Comparison of ENCODE assay signal across 8 mouse cellular contexts in genomic region chr14:30880811-30881717, GRCm38 (mm10). TPM values are rescaled to one million over a fixed set of nuclear protein-coding genes. Genes with fewer than 3 reads are reported as not detected.
DNase-seq lines count a peak whose midpoint lies in the region; ATAC-seq and TF ChIP-seq lines count a peak whose summit lies in the region.

No protein-coding gene starts in this region.

- H3K27me3 ChIP-seq in liver, adult 2 months (ENCODE audit: control insufficient read depth, insufficient read depth, low read length) = no peaks in the 10 kb centered on the region
- no peaks in the 10 kb centered on the region for H3K27me3 ChIP-seq in liver, embryonic 12.5 days (replicated peaks)
- H3K27me3 ChIP-seq in liver, postnatal 0 days (ENCODE audit: insufficient read depth, low read length) = no peaks in the 10 kb centered on the region

- no peak for TF ChIP-seq EP300 in liver, postnatal 0 days (IDR thresholded peaks at IDR 0.05; ENCODE audit: low read depth)

- peak; percentile 63 for DNase-seq in adrenal gland, adult 2 months
- DNase-seq in adrenal gland, adult 8-10 months = no peak
- DNase-seq in liver, adult 2 months (ENCODE audit: extremely low read depth, low read depth, low spot score) = peak; percentile 62
- peak; percentile 65 for DNase-seq in brain, adult 2 months (ENCODE audit: low read depth, low spot score)
- peak; percentile 77 for DNase-seq in gastrocnemius, postnatal 10 days
- peak; percentile 73 for DNase-seq in liver, postnatal 0 days
- DNase-seq in thymus, postnatal 14 days = peak; percentile 47

- TF ChIP-seq CTCF in liver, adult 2 months (IDR thresholded peaks at IDR 0.05; ENCODE audit: low read depth, low read length) = peak; percentile 67; the same call in 1 of the 2 replicates
- TF ChIP-seq CTCF in liver, postnatal 0 days (IDR thresholded peaks at IDR 0.05; ENCODE audit: low read depth) = peak; percentile 78

- no peak overlapping the region for H3K9ac ChIP-seq in liver, adult 2 months (ENCODE audit: low read depth, low read length)
- H3K9ac ChIP-seq in liver, embryonic 12.5 days = no peak overlapping the region
- no peak overlapping the region for H3K9ac ChIP-seq in liver, postnatal 0 days (replicated peaks)

- no peak for ATAC-seq in liver, embryonic 12.5 days
- ATAC-seq in liver, postnatal 0 days = no peak

- peaks cover 10% of the 10 kb centered on the region for H3K4me1 ChIP-seq in liver, adult 2 months (ENCODE audit: control insufficient read depth, insufficient read depth, low read length)
- H3K4me1 ChIP-seq in liver, embryonic 12.5 days = peaks cover 14% of the 10 kb centered on the region
- peaks cover 11% of the 10 kb centered on the region for H3K4me1 ChIP-seq in liver, postnatal 0 days (ENCODE audit: insufficient read depth)

- no peak for TF ChIP-seq POLR2A in liver, adult 2 months (IDR thresholded peaks at IDR 0.05; ENCODE audit: extremely low read depth, insufficient read depth, low read length)

- no peaks in the 10 kb centered on the region for H3K9me3 ChIP-seq in liver, embryonic 12.5 days (replicated peaks)
- H3K9me3 ChIP-seq in liver, postnatal 0 days (ENCODE audit: low read length) = no peaks in the 10 kb centered on the region

- H3K4me3 ChIP-seq in liver, adult 2 months (ENCODE audit: insufficient read depth, low read depth, low read length) = no peak overlapping the region
- no peak overlapping the region for H3K4me3 ChIP-seq in liver, embryonic 12.5 days
- H3K4me3 ChIP-seq in liver, postnatal 0 days (ENCODE audit: low read depth, low read length) = no peak overlapping the region

- no peak overlapping the region for H3K4me2 ChIP-seq in liver, embryonic 12.5 days
- H3K4me2 ChIP-seq in liver, postnatal 0 days (ENCODE audit: low read depth, low read length) = no peak overlapping the region

- H3K27ac ChIP-seq in liver, adult 2 months (replicated peaks; ENCODE audit: insufficient read depth, low read depth, low read length) = no peak overlapping the region
- H3K27ac ChIP-seq in liver, embryonic 12.5 days = no peak overlapping the region
- no peak overlapping the region for H3K27ac ChIP-seq in liver, postnatal 0 days (ENCODE audit: low read depth)

- no peaks in the 10 kb centered on the region for H3K36me3 ChIP-seq in liver, adult 2 months (ENCODE audit: control insufficient read depth, insufficient read depth, low read length)
- peaks cover 6% of the 10 kb centered on the region for H3K36me3 ChIP-seq in liver, embryonic 12.5 days
- no peaks in the 10 kb centered on the region for H3K36me3 ChIP-seq in liver, postnatal 0 days (replicated peaks; ENCODE audit: insufficient read depth, low read length)

- 65% methylated on average over 17 of the region's 17 CpGs for WGBS in liver, adult 2 months
- WGBS in liver, embryonic 12.5 days (ENCODE audit: insufficient replicate concordance) = 66% methylated on average over 17 of the region's 17 CpGs
- 71% methylated on average over 17 of the region's 17 CpGs for WGBS in liver, postnatal 0 days (ENCODE audit: insufficient replicate concordance)

- no peaks in the 10 kb centered on the region for H3K79me2 ChIP-seq in liver, adult 2 months (ENCODE audit: control insufficient read depth, insufficient read depth, low read length)

RNA-seq across cellular contexts. Expression of gene Mustn1, which starts 2.1 kb away (rescaled TPM):
- total RNA-seq in adrenal gland, adult 2 months (2021) = 1 to 10 TPM; 1.8 to 5.3 TPM
- 3.6 and 3.8 TPM in 2 replicates for polyA plus RNA-seq in adrenal gland, adult 2 months (2012; rRNA removed)
- 1 to 10 TPM; 1.7 to 2.9 (median 2.7) TPM for total RNA-seq in adrenal gland, adult 8-10 months (2022)
- 1.0 and 2.3 TPM in 2 replicates for total RNA-seq in liver, adult 2 months (2014; rRNA removed)
- polyA plus RNA-seq in liver, adult 2 months (2012; rRNA removed) = 4.1 and 4.4 TPM in 2 replicates
- 0.49 and 0.51 TPM in 2 replicates for polyA plus RNA-seq in liver, embryonic 12.5 days (2016; fragmentation: Nextera tagmentation; extraction: Ambion mirVana)
- total RNA-seq in gastrocnemius, postnatal 10 days (2021) = 100 to 1,000 TPM in 1 of 2 experiments, 10 to 100 TPM in 1; 91.8 to 112 TPM
- 5.4 and 6.0 TPM in 2 replicates for polyA plus RNA-seq in liver, postnatal 0 days (2015; fragmentation: Nextera tagmentation; extraction: Ambion mirVana)

RNA-seq across cellular contexts. Expression of gene Itih4, which starts 5.2 kb away (rescaled TPM):
- 10 to 100 TPM in 1 of 2 experiments, 1 to 10 TPM in 1; 6.2 to 12.7 TPM for total RNA-seq in adrenal gland, adult 2 months (2021)
- polyA plus RNA-seq in adrenal gland, adult 2 months (2012; rRNA removed) = 0.64 and 0.88 TPM in 2 replicates
- 1 to 10 TPM in 3 of 4 experiments, under 1 TPM in 1; 0.65 to 4.7 (median 2.9) TPM for total RNA-seq in adrenal gland, adult 8-10 months (2022)
- total RNA-seq in liver, adult 2 months (2014; rRNA removed) = 1,004 and 1,280 TPM in 2 replicates
- 1,016 and 1,052 TPM in 2 replicates for polyA plus RNA-seq in liver, adult 2 months (2012; rRNA removed)
- polyA plus RNA-seq in liver, embryonic 12.5 days (2016; fragmentation: Nextera tagmentation; extraction: Ambion mirVana) = 8.8 and 9.2 TPM in 2 replicates
- total RNA-seq in gastrocnemius, postnatal 10 days (2021) = 1 to 10 TPM in 1 of 2 experiments, under 1 TPM in 1; 0.31 to 1.0 TPM
- 631 and 661 TPM in 2 replicates for polyA plus RNA-seq in liver, postnatal 0 days (2015; fragmentation: Nextera tagmentation; extraction: Ambion mirVana)

RNA-seq across cellular contexts. Expression of gene Itih3, which starts 42.5 kb away (rescaled TPM):
- 1 to 10 TPM in 1 of 2 experiments, under 1 TPM in 1; 0.97 to 2.5 TPM for total RNA-seq in adrenal gland, adult 2 months (2021)
- polyA plus RNA-seq in adrenal gland, adult 2 months (2012; rRNA removed) = 0.18 and 0.19 TPM in 2 replicates
- 1 to 10 TPM in 1 of 4 experiments, under 1 TPM in 3; 0.38 to 1.0 (median 0.59) TPM for total RNA-seq in adrenal gland, adult 8-10 months (2022)
- total RNA-seq in liver, adult 2 months (2014; rRNA removed) = 603 and 791 TPM in 2 replicates
- polyA plus RNA-seq in liver, adult 2 months (2012; rRNA removed) = 335 and 492 TPM in 2 replicates
- polyA plus RNA-seq in liver, embryonic 12.5 days (2016; fragmentation: Nextera tagmentation; extraction: Ambion mirVana) = 74.1 and 74.2 TPM in 2 replicates
- total RNA-seq in gastrocnemius, postnatal 10 days (2021) = under 1 TPM; 0.28 to 0.93 TPM
- polyA plus RNA-seq in liver, postnatal 0 days (2015; fragmentation: Nextera tagmentation; extraction: Ambion mirVana) = 1,712 and 1,929 TPM in 2 replicates

RNA-seq across cellular contexts. Expression of gene Tmem110, which starts 55.7 kb away (rescaled TPM):
- total RNA-seq in adrenal gland, adult 2 months (2021) = 10 to 100 TPM; 16.0 to 24.6 TPM
- 21.6 and 22.1 TPM in 2 replicates for polyA plus RNA-seq in adrenal gland, adult 2 months (2012; rRNA removed)
- 10 to 100 TPM; 20.1 to 23.7 (median 22.8) TPM for total RNA-seq in adrenal gland, adult 8-10 months (2022)
- total RNA-seq in liver, adult 2 months (2014; rRNA removed) = 3.7 and 4.1 TPM in 2 replicates
- 7.5 and 8.2 TPM in 2 replicates for polyA plus RNA-seq in liver, adult 2 months (2012; rRNA removed)
- 16.1 and 17.3 TPM in 2 replicates for polyA plus RNA-seq in liver, embryonic 12.5 days (2016; fragmentation: Nextera tagmentation; extraction: Ambion mirVana)
- 10 to 100 TPM; 10.2 to 15.2 TPM for total RNA-seq in gastrocnemius, postnatal 10 days (2021)
- 11.8 and 14.4 TPM in 2 replicates for polyA plus RNA-seq in liver, postnatal 0 days (2015; fragmentation: Nextera tagmentation; extraction: Ambion mirVana)

Comparison
In these comparisons a context has a peak if more than half of its experiments do, and no peak if none do; other contexts are left out.
1. RNA of gene Mustn1, which starts 2.1 kb away (total RNA-seq): 91.8 to 112 TPM in gastrocnemius, postnatal 10 days; 1.8 to 5.3 TPM in adrenal gland, adult 2 months, 1.7 to 2.9 TPM in adrenal gland, adult 8-10 months and 1.0 to 2.3 TPM in liver, adult 2 months; every median in the first group is over 10 times any median in the second.
2. RNA of gene Itih4, which starts 5.2 kb away (total RNA-seq): 1,004 to 1,280 TPM in liver, adult 2 months; 6.2 to 12.7 TPM in adrenal gland, adult 2 months, 0.65 to 4.7 TPM in adrenal gland, adult 8-10 months and 0.31 to 1.0 TPM in gastrocnemius, postnatal 10 days; every median in the first group is over 10 times any median in the second.
3. RNA of gene Itih3, which starts 42.5 kb away (total RNA-seq): 603 to 791 TPM in liver, adult 2 months; 0.97 to 2.5 TPM in adrenal gland, adult 2 months, 0.28 to 0.93 TPM in gastrocnemius, postnatal 10 days and 0.38 to 1.0 TPM in adrenal gland, adult 8-10 months; every median in the first group is over 100 times any median in the second.